Comparison of ENCODE assay signal across 17 mouse cellular contexts in the genomic region with DNA sequence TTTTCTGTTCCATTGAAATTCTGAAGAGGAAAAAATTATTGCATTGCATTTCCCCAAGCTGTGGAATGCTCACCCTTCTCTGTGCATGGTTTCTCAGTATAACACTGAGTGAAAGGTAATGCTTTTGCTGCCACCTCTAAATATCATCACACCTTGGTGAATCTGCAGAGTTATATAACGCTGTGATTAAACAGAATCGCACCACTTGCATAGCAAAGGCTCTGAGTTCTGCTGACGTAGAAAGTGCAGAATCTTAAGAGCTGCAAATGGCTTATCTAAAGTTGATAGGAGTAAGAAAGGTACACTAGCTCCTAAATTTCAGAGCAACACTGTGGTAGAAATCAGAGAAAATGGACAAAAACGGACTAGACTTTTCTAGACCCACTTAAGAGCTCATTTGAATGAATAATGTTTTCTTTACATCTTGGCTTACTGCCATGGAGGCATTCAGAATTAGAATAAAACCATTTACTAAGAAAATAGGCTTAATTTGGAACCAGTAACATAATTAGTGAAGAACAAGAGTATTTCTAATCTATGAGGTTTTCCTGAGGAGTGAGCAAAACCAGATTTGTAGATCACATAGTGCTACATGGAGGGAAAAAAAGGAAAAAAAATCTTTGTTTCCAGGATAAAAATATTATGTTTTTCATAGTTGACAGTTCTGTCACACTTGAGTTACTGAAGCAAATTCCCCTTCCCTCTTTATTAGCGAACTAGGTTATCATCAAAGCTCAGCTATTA.
A peak's percentile ranks its signal among the peaks of the same experiment; 100 is the strongest.
DNase-seq lines count a peak whose midpoint lies in the region; ATAC-seq and TF ChIP-seq lines count a peak whose summit lies in the region.
"Had no signal": no experiment of that assay in that cellular context is flagged by ENCODE, and none has a peak within 500 bp of the region (broad histone marks: within the 10 kb centered on the region; RNA-seq: fewer than 3 reads in every experiment).

No protein-coding gene starts in this region.

- no peaks in the 10 kb centered on the region for H3K9me3 ChIP-seq in forebrain, embryonic 14.5 days (replicated peaks; ENCODE audit: control insufficient read depth, low read length)
- H3K9me3 ChIP-seq in forebrain, embryonic 10.5 days = no peaks in the 10 kb centered on the region
- H3K9me3 ChIP-seq in forebrain, postnatal 0 days (ENCODE audit: low read length) = peaks cover 3% of the 10 kb centered on the region; the same call in 1 of the 2 replicates
- 0 out of 2 replicates have a peak, but pooled peaks cover 3% of the 10 kb centered on the region for H3K9me3 ChIP-seq in hindbrain, embryonic 14.5 days (ENCODE audit: control insufficient read depth, low read length)
- H3K9me3 ChIP-seq: embryonic facial prominence, embryonic 10.5 days; heart, embryonic 10.5 days; heart, embryonic 15.5 days; hindbrain, embryonic 13.5 days; intestine, embryonic 15.5 days had no signal

- H3K36me3 ChIP-seq in forebrain, embryonic 14.5 days (ENCODE audit: control insufficient read depth, insufficient read depth, low read length) = no peaks in the 10 kb centered on the region
- H3K36me3 ChIP-seq in forebrain, embryonic 10.5 days (replicated peaks) = no peaks in the 10 kb centered on the region
- no peaks in the 10 kb centered on the region for H3K36me3 ChIP-seq in forebrain, postnatal 0 days (ENCODE audit: insufficient read depth)
- no peaks in the 10 kb centered on the region for H3K36me3 ChIP-seq in hindbrain, embryonic 14.5 days (replicated peaks; ENCODE audit: control insufficient read depth, insufficient read depth)
- H3K36me3 ChIP-seq: embryonic facial prominence, embryonic 10.5 days; heart, embryonic 10.5 days; heart, embryonic 15.5 days; hindbrain, embryonic 13.5 days; intestine, embryonic 15.5 days had no signal

- no peak overlapping the region for H3K27ac ChIP-seq in forebrain, embryonic 14.5 days (ENCODE audit: low read depth, low read length)
- no peak overlapping the region for H3K27ac ChIP-seq in forebrain, embryonic 10.5 days
- H3K27ac ChIP-seq in left cerebral cortex, adult 2 months = peak overlapping the region; percentile 26; the same call in 1 of the 2 replicates
- no peak overlapping the region for H3K27ac ChIP-seq in forebrain, postnatal 0 days (ENCODE audit: low read depth, low read length)
- no peak overlapping the region for H3K27ac ChIP-seq in hindbrain, embryonic 14.5 days
- H3K27ac ChIP-seq: embryonic facial prominence, embryonic 10.5 days; heart, embryonic 10.5 days; heart, embryonic 15.5 days; hindbrain, embryonic 13.5 days; intestine, embryonic 15.5 days had no signal

- H3K4me1 ChIP-seq in forebrain, embryonic 14.5 days (ENCODE audit: control insufficient read depth, insufficient read depth, low read length) = peaks cover 10% of the 10 kb centered on the region; the same call in 1 of the 2 replicates
- no peaks in the 10 kb centered on the region for H3K4me1 ChIP-seq in forebrain, embryonic 10.5 days
- no peaks in the 10 kb centered on the region for H3K4me1 ChIP-seq in forebrain, postnatal 0 days (ENCODE audit: insufficient read depth)
- no peaks in the 10 kb centered on the region for H3K4me1 ChIP-seq in hindbrain, embryonic 14.5 days (replicated peaks; ENCODE audit: control insufficient read depth, insufficient read depth, low read length)
- H3K4me1 ChIP-seq: embryonic facial prominence, embryonic 10.5 days; heart, embryonic 10.5 days; heart, embryonic 15.5 days; hindbrain, embryonic 13.5 days; intestine, embryonic 15.5 days had no signal

- ATAC-seq in forebrain, embryonic 14.5 days = peak; percentile 62
- no peak for ATAC-seq in forebrain, postnatal 0 days
- no peak for ATAC-seq in hindbrain, embryonic 14.5 days (ENCODE audit: low FRiP score)
- ATAC-seq: intestine, embryonic 15.5 days had no signal

- DNase-seq in forebrain, embryonic 14.5 days (ENCODE audit: low spot score) = peak; percentile 66
- DNase-seq in forebrain, embryonic 10.5 days (ENCODE audit: extremely low spot score, low spot score) = no peak
- DNase-seq in left cerebral cortex, adult 2 months (ENCODE audit: extremely low spot score in 1 of 2, low spot score in 2 of 2) = no peak
- no peak for DNase-seq in left cerebral cortex, postnatal 36 days (ENCODE audit: low spot score in 2 of 2)
- DNase-seq in right cerebral cortex, adult 18-20 months = peak; percentile 13
- DNase-seq in right cerebral cortex, postnatal 10 days (ENCODE audit: low spot score in 2 of 2) = no peak
- DNase-seq in forebrain, postnatal 0 days = peak; percentile 9
- DNase-seq in hindbrain, embryonic 14.5 days (ENCODE audit: low spot score) = no peak
- DNase-seq: adrenal gland, postnatal 10 days; cerebellum, adult 18-20 months; cerebellum, postnatal 10 days; gastrocnemius, postnatal 36 days had no signal

- 41% methylated on average over 5 of the region's 5 CpGs for WGBS in forebrain, embryonic 14.5 days
- WGBS in forebrain, embryonic 10.5 days = 90% methylated on average over 5 of the region's 5 CpGs
- 35% methylated on average over 5 of the region's 5 CpGs for WGBS in forebrain, postnatal 0 days
- 78% methylated on average over 5 of the region's 5 CpGs for WGBS in hindbrain, embryonic 14.5 days

- H3K9ac ChIP-seq in forebrain, embryonic 14.5 days (ENCODE audit: low read length) = no peak overlapping the region
- no peak overlapping the region for H3K9ac ChIP-seq in forebrain, postnatal 0 days
- H3K9ac ChIP-seq in hindbrain, embryonic 14.5 days = no peak overlapping the region
- H3K9ac ChIP-seq: heart, embryonic 15.5 days; hindbrain, embryonic 13.5 days; intestine, embryonic 15.5 days had no signal

- TF ChIP-seq CTCF in left cerebral cortex, adult 2 months (IDR thresholded peaks at IDR 0.05) = no peak
- TF ChIP-seq CTCF in forebrain, postnatal 0 days (IDR thresholded peaks at IDR 0.05; ENCODE audit: low read depth) = no peak

- intact Hi-C loops in left cerebral cortex, adult 2 months (cut with DNase I) = no loop called here
- intact Hi-C loops in left cerebral cortex, postnatal 36 days (cut with DNase I) = no loop called here

- H3K4me2 ChIP-seq in forebrain, embryonic 14.5 days (ENCODE audit: low read length) = no peak overlapping the region
- no peak overlapping the region for H3K4me2 ChIP-seq in forebrain, postnatal 0 days (ENCODE audit: low read depth)
- H3K4me2 ChIP-seq in hindbrain, embryonic 14.5 days (replicated peaks) = no peak overlapping the region
- H3K4me2 ChIP-seq: heart, embryonic 15.5 days; hindbrain, embryonic 13.5 days; intestine, embryonic 15.5 days had no signal

- no peaks in the 10 kb centered on the region for H3K27me3 ChIP-seq in forebrain, embryonic 14.5 days (replicated peaks; ENCODE audit: control insufficient read depth, insufficient read depth, low read length)
- no peaks in the 10 kb centered on the region for H3K27me3 ChIP-seq in forebrain, embryonic 10.5 days (ENCODE audit: poor library complexity, severe bottlenecking)
- no peaks in the 10 kb centered on the region for H3K27me3 ChIP-seq in forebrain, postnatal 0 days (ENCODE audit: insufficient read depth, low read length)
- no peaks in the 10 kb centered on the region for H3K27me3 ChIP-seq in hindbrain, embryonic 14.5 days (ENCODE audit: control insufficient read depth, insufficient read depth, low read length)
- H3K27me3 ChIP-seq: heart, embryonic 15.5 days; hindbrain, embryonic 13.5 days; intestine, embryonic 15.5 days had no signal

- no peak overlapping the region for H3K4me3 ChIP-seq in forebrain, embryonic 14.5 days (ENCODE audit: low read depth, low read length)
- no peak overlapping the region for H3K4me3 ChIP-seq in forebrain, embryonic 10.5 days
- no peak overlapping the region for H3K4me3 ChIP-seq in left cerebral cortex, adult 2 months
- H3K4me3 ChIP-seq in forebrain, postnatal 0 days (ENCODE audit: low read depth, low read length) = no peak overlapping the region
- no peak overlapping the region for H3K4me3 ChIP-seq in hindbrain, embryonic 14.5 days (replicated peaks; ENCODE audit: low read length)
- H3K4me3 ChIP-seq: embryonic facial prominence, embryonic 10.5 days; heart, embryonic 10.5 days; heart, embryonic 15.5 days; hindbrain, embryonic 13.5 days; intestine, embryonic 15.5 days had no signal

Comparison
In these comparisons a context has a peak if more than half of its experiments do, and no peak if none do; other contexts are left out.
1. DNase-seq: peak in forebrain, embryonic 14.5 days (single experiment), right cerebral cortex, adult 18-20 months (single experiment) and forebrain, postnatal 0 days (single experiment); none in forebrain, embryonic 10.5 days (single experiment), left cerebral cortex, adult 2 months (0 of 2), left cerebral cortex, postnatal 36 days (0 of 2), right cerebral cortex, postnatal 10 days (0 of 2) and hindbrain, embryonic 14.5 days (single experiment).